Mouse (Mus musculus): ENCODE results near the gene Wwox.

GRCm38 (mm10) chr8:114679386-114680098 is 240.1 kb downstream of the Wwox start:
- TF ChIP-seq CTCF (IDR thresholded peaks at IDR 0.05) (no peak), EP300 (IDR thresholded peaks at IDR 0.05) (no peak)

Data from lung, postnatal 0 days (tissue).